Mouse (Mus musculus) spleen, adult 12 weeks (tissue): ENCODE results near the gene Mad1l1.

Experiments used
- DNase-seq: peaks from one replicate; pipeline ENCODE4 v3.0.0; 2022; ENCODE audit warnings: low spot score

Gene Mad1l1

GRCm38 (mm10) chr5:140258633-140259032 lies 62.7 kb downstream of the Mad1l1 start:
- DNase-seq = no peak

GRCm38 (mm10) chr5:140258035-140258434 lies 63.3 kb downstream of the Mad1l1 start:
- DNase-seq = no peak

GRCm38 (mm10) chr5:140257439-140257838 lies 63.9 kb downstream of the Mad1l1 start:
- DNase-seq = no peak

GRCm38 (mm10) chr5:140256685-140257084 lies 64.7 kb downstream of the Mad1l1 start:
- DNase-seq = no peak

- no peak for DNase-seq
These were observed 66.1 kb downstream of the Mad1l1 start for GRCm38 (mm10) chr5:140255265-140255664.

GRCm38 (mm10) chr5:140254656-140255055 lies 66.7 kb downstream of the Mad1l1 start:
- no peak for DNase-seq

GRCm38 (mm10) chr5:140251989-140252388 lies 69.4 kb downstream of the Mad1l1 start:
- DNase-seq = no peak

GRCm38 (mm10) chr5:140250370-140250769 lies 71.0 kb downstream of the Mad1l1 start:
- no peak for DNase-seq

- no peak for DNase-seq
These were observed 71.8 kb downstream of the Mad1l1 start for GRCm38 (mm10) chr5:140249359-140250062.

GRCm38 (mm10) chr5:140248101-140248500 lies 73.3 kb downstream of the Mad1l1 start:
- DNase-seq = no peak

- DNase-seq = no peak
These were observed 81.1 kb downstream of the Mad1l1 start for GRCm38 (mm10) chr5:140240235-140240634.

- DNase-seq = no peak
These were observed 82.5 kb downstream of the Mad1l1 start for GRCm38 (mm10) chr5:140238880-140239279.

GRCm38 (mm10) chr5:140230818-140231217 lies 90.5 kb downstream of the Mad1l1 start:
- DNase-seq = no peak

- DNase-seq = no peak
These were observed 93.0 kb downstream of the Mad1l1 start for GRCm38 (mm10) chr5:140228306-140228705.

- no peak for DNase-seq
These were observed 94.5 kb downstream of the Mad1l1 start for GRCm38 (mm10) chr5:140226871-140227270.

- no peak for DNase-seq
These were observed 95.5 kb downstream of the Mad1l1 start for GRCm38 (mm10) chr5:140225881-140226280.

GRCm38 (mm10) chr5:140225103-140225502 lies 96.2 kb downstream of the Mad1l1 start:
- DNase-seq = no peak

GRCm38 (mm10) chr5:140223070-140224053 lies 98.0 kb downstream of the Mad1l1 start:
- DNase-seq = no peak

GRCm38 (mm10) chr5:140221016-140221650 lies 100.2 kb downstream of the Mad1l1 start:
- DNase-seq = no peak

GRCm38 (mm10) chr5:140219252-140219651 lies 102.1 kb downstream of the Mad1l1 start:
- no peak for DNase-seq

- no peak for DNase-seq
These were observed 103.5 kb downstream of the Mad1l1 start for GRCm38 (mm10) chr5:140217900-140218299.

- no peak for DNase-seq
These were observed 104.3 kb downstream of the Mad1l1 start for GRCm38 (mm10) chr5:140217083-140217482.
